Mouse (Mus musculus): ENCODE results near the gene Abcb4.

GRCm38 (mm10) chr5:8898246-8898645 lies 4.7 kb downstream of the Abcb4 start:
- TF ChIP-seq CTCF (conservative IDR thresholded peaks at IDR 0.05 in 1 of 2, IDR thresholded peaks at IDR 0.05 in 1 of 2; ENCODE audit: low read depth in 2 of 2, low read length in 2 of 2) (no peak), POLR2A (IDR thresholded peaks at IDR 0.05; ENCODE audit: low read depth, low read length) (no peak), ETS1 (conservative IDR thresholded peaks at IDR 0.05; ENCODE audit: low read depth, low read length) (no peak), E2F4 (IDR thresholded peaks at IDR 0.05; ENCODE audit: insufficient replicate concordance, low read depth, low read length) (no peak), ZC3H11A (IDR thresholded peaks at IDR 0.05; ENCODE audit: low read depth, low read length) (no peak), HCFC1 (IDR thresholded peaks at IDR 0.05; ENCODE audit: low read depth, low read length) (no peak), MAX (IDR thresholded peaks at IDR 0.05; ENCODE audit: low read length) (no peak), SIN3A (IDR thresholded peaks at IDR 0.05; ENCODE audit: low read length) (no peak), RCOR1 (conservative IDR thresholded peaks at IDR 0.05; ENCODE audit: low read depth, low read length) (no peak), USF1 (IDR thresholded peaks at IDR 0.05; ENCODE audit: low read depth, low read length) (no peak), ELF1 (IDR thresholded peaks at IDR 0.05; ENCODE audit: low read depth, low read length) (no peak), CHD2 (IDR thresholded peaks at IDR 0.05; ENCODE audit: low read length) (no peak)
